Mouse (Mus musculus) hindbrain, embryonic 13.5 days (tissue): ENCODE results near the gene Col1a1. TPM values are rescaled to one million over a fixed set of nuclear protein-coding genes. Genes with fewer than 3 reads are reported as not detected.

Source experiments
- ATAC-seq: fragments of 200-750 bp; cut with Nextera tagmentation; 2 replicates; pipeline ENCODE4 v1.8.0; 2017; ENCODE audit warnings: moderate TSS enrichment; ENCODE audit not compliant: low FRiP score
- H3K27ac ChIP-seq: fragments of 300-500 bp; sonication (generic); 2 replicates; pipeline ENCODE4 v1.5.1; 2015; ENCODE audit warnings: inconsistent platforms, mild to moderate bottlenecking, moderate library complexity
- H3K27me3 ChIP-seq: fragments of 300-500 bp; sonication (generic); 2 replicates; pipeline ENCODE4 v1.6.1; 2015; ENCODE audit warnings: mild to moderate bottlenecking, inconsistent platforms
- H3K36me3 ChIP-seq: fragments of 300-500 bp; sonication (generic); 2 replicates; pipeline ENCODE4 v1.6.1; 2015; ENCODE audit warnings: mild to moderate bottlenecking, inconsistent platforms
- H3K4me1 ChIP-seq: fragments of 300-500 bp; sonication (generic); replicated peaks from 2 replicates; pipeline ENCODE4 v1.6.1; 2015; ENCODE audit warnings: inconsistent platforms
- H3K4me2 ChIP-seq: fragments of 300-500 bp; sonication (generic); 2 replicates; pipeline ENCODE4 v1.6.1; 2015; ENCODE audit warnings: inconsistent platforms, mild to moderate bottlenecking, moderate library complexity
- H3K4me3 ChIP-seq: fragments of 300-500 bp; sonication (generic); 2 replicates; pipeline ENCODE4 v1.5.1; 2015; ENCODE audit warnings: mild to moderate bottlenecking, inconsistent platforms
- H3K9ac ChIP-seq: fragments of 300-500 bp; sonication (generic); 2 replicates; pipeline ENCODE4 v1.6.1; 2015; ENCODE audit warnings: mild to moderate bottlenecking, inconsistent platforms
- H3K9me3 ChIP-seq: fragments of 300-500 bp; sonication (generic); 2 replicates; pipeline ENCODE4 v1.6.1; 2016; ENCODE audit warnings: inconsistent platforms
- WGBS: fragments of 180-500 bp; shearing (Covaris S2); methylation state at CpG from one replicate; pipeline ENCODE4 v1.1.7; 2015; 5-methylcytosine and 5-hydroxymethylcytosine counted together
- polyA plus RNA-seq: library from polyadenylated mRNA; unstranded; fragments of >200 nt; fragmentation: Nextera tagmentation; extraction: Ambion mirVana; gene quantifications from 2 replicates; pipeline ENCODE4 v1.2.1, GENCODE M21; 2015

Col1a1 gene
- polyA plus RNA-seq, 1 experiment from 2014 or later = 128 TPM

DNA sequence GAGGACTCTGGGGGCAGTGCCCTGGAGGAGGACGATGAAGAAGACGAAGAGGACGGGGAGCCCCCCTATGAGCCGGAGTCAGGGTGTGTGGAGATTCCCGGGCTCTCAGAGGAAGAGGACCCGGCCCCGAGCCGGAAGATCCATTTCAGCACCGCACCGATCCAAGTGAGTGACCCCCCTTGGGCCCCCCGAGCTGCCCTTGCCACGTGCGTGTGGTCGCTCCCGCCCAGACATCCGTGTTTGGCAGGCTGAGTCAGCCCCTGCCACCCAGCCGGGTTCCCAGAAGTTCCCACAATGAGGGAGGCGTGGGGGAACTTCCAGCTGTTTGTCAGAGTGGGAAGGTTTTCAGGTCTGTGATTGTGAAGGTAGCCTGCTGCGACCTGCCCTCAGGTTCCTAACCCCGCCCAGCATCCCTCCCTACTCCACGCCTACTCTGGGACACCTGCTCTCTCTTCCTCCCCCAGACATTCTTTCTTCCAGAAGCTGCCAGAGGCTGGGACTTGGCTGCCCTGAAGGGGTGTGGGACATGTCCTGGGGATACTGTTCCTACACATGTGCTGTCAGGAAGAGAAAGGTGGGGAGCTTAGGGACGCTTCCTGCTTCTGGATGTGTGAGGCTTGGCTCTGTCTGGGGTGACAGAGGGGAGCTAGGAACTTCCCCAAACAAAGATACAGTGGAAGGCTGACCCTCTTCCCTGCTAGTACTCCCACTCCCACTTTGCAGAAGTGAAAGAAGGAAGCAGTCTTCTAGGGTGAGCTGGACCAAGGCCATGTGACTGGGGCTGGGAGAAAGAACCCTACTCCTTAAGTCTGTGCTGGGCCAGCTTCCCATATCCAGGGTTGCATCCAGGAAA, 57.0 kb downstream of the Col1a1 start:
- Histone ChIP-seq H3K4me2 (peak overlapping the region; percentile 100), H3K9ac (peak overlapping the region; percentile 99), H3K4me3 (peak overlapping the region; percentile 97), H3K27me3 (no peaks in the 10 kb centered on the region), H3K36me3 (peaks cover 21% of the 10 kb centered on the region), H3K27ac (peak overlapping the region; percentile 97), H3K9me3 (no peaks in the 10 kb centered on the region), H3K4me1 (peaks cover 84% of the 10 kb centered on the region)
- 1% methylated on average over 21 of the region's 22 CpGs for WGBS
- no peak for ATAC-seq

DNA sequence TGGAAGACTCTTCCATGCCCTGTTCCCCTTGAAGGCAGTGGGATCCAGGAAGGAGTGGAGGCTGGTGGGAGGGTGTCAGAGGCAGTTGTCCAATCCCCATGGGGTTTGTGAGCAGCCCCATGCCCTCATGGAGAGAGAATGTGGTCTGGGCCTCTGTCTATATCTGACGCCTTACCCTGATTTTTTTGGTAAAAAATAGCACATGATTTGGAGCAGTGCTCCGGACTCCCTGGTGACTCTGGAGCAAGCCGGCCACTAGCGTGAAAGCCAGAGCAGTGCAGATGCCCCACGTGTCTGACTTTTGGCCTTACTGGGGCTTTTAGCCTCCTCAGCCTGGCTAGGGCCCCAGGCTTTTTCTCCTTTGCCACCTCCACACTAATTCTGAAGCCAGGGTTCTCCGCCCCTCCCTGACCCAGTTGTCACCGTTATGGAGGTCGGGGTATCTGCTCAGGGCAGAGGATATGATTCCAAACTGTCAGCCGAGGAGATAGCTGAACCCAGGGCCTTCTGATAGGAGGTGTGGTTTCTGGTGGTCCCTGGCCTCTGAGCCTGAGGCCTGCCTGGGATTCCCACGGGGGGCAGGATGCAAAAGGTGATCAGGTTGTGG, 58.3 kb downstream of the Col1a1 start:
- Histone ChIP-seq H3K4me3 (peak overlapping the region; percentile 97), H3K27me3 (no peaks in the 10 kb centered on the region), H3K36me3 (peaks cover 34% of the 10 kb centered on the region), H3K9ac (peak overlapping the region; percentile 99), H3K27ac (no peak overlapping the region), H3K4me1 (peaks cover 82% of the 10 kb centered on the region), H3K4me2 (peak overlapping the region; percentile 100), H3K9me3 (no peaks in the 10 kb centered on the region)
- ATAC-seq = no peak
- WGBS = 42% methylated on average over 10 of the region's 10 CpGs

DNA sequence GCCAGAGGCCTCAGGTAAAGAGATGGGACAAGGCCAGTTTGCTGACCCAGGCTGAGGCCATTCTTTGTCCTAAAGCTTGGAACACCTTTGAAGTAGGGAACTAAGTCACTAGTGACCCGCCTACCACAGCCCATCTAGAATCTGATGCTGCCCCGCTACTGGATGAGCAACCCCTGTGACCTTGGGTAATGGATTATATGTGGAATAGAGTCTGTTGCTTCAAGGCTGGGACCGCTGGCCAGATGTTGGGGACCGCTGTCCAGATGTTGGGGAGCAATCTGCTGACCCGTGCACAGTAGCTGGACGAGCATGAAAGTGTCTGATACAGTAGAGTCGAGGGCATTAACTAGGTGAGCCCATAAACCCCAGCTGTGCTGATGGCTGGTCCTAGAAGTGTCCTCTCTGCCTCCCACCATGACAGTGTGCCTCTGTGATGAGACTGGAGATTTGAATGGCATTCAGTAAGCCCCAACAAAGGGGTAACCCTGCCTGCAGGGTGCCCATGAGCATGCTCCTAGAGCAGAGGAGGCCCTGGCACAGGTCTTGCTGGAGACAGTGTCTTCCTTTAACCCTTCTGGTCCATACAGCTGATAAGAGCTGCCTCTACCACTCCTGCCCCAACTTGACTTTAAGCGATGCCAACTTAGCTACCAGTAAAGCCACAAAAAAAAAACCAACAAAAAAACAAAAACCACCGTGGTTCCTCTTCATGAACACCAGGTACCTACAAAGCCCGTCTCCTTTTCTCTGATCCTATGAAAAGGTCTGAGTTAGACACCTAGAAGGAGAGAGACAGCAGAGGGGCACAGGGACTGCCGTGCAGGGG, 59.1 kb downstream of the Col1a1 start:
- Histone ChIP-seq H3K27ac (peak overlapping the region; percentile 12; the same call in 1 of the 2 replicates), H3K9me3 (no peaks in the 10 kb centered on the region), H3K9ac (peak overlapping the region; percentile 99), H3K4me3 (peak overlapping the region; percentile 97), H3K4me2 (peak overlapping the region; percentile 100), H3K27me3 (no peaks in the 10 kb centered on the region), H3K36me3 (peaks cover 43% of the 10 kb centered on the region), H3K4me1 (peaks cover 85% of the 10 kb centered on the region)
- no peak for ATAC-seq
- 82% methylated on average over 11 of the region's 11 CpGs for WGBS

DNA sequence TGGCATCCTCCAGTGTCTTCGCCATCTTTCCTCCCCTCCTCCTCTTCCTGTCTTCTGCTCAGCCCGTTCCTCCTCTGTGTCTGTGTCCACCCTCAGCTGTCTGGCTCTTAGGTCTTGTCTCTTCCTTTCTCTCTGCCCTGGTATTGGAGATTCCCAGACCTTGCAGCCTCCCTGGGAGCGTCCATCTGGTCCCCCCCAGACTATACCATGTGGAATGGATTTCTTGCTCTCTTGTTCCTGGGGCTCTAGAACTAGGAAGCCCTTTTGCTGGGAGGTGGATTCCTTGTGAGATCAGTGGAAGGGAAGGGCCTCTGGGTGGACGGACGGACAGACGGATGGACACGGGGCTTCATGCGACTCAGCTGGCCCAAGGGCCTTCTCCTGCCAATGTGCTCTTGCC, 60.1 kb downstream of the Col1a1 start:
- no peaks in the 10 kb centered on the region for H3K27me3 ChIP-seq
- peak overlapping the region; percentile 100 for H3K4me2 ChIP-seq
- H3K4me1 ChIP-seq = peaks cover 89% of the 10 kb centered on the region
- peak overlapping the region; percentile 99 for H3K9ac ChIP-seq
- H3K4me3 ChIP-seq = peak overlapping the region; percentile 97
- peaks cover 51% of the 10 kb centered on the region for H3K36me3 ChIP-seq
- no peaks in the 10 kb centered on the region for H3K9me3 ChIP-seq
- WGBS = 88% methylated on average over 8 of the region's 8 CpGs
- ATAC-seq = no peak
- no peak overlapping the region for H3K27ac ChIP-seq

DNA sequence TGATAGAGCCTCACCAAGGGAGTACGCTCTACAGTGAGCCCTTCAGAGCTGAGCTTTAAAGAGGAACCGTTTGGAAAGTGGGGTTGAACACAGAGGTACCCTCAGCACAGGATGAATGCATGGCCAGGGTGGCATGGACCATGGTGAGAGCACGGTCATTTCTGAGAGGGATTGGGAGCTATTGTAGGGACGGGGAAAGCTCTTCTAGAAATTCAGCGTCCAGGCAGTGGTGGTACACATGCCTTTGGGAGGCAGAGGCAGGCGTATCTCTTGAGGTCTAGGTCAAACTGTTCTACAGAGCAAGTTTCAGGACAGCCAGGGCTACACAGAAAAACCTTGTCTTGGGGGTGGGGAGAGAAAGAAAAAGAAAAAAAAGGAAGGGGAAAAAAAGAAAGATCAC, 61.0 kb downstream of the Col1a1 start:
- H3K36me3 ChIP-seq = peaks cover 59% of the 10 kb centered on the region
- no peak overlapping the region for H3K9ac ChIP-seq

DNA sequence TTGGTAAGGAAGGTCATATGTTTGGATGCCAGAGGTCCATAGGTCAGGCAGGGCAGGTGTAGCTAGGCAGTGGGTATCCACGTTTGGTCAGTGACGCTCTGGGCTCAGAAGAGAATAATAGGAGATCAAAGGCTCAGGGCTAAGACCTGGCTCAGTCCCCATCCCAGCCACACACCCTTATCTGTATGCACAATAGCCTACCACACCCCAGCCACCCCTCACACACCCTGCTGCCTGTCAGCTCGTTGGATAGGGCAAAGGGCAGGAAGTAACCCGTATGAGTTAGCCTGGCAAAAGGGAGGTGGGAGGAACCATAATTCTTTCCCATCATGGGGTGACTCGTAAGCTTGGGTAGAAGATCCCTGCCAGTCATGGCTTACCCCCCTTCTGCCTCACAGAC, 61.6 kb downstream of the Col1a1 start:
- WGBS = 58% methylated on average over 5 of the region's 5 CpGs
- Histone ChIP-seq H3K9ac (no peak overlapping the region), H3K27ac (peak overlapping the region; percentile 62)

More for the DNA sequence above, 61.0 kb downstream of the Col1a1 start:
- 94% methylated on average over 6 of the region's 6 CpGs for WGBS
- no peak for ATAC-seq
- H3K27ac ChIP-seq = no peak overlapping the region
- no peak overlapping the region for H3K4me2 ChIP-seq
- no peaks in the 10 kb centered on the region for H3K27me3 ChIP-seq
- no peak overlapping the region for H3K4me3 ChIP-seq
- H3K4me1 ChIP-seq = peaks cover 93% of the 10 kb centered on the region
- no peaks in the 10 kb centered on the region for H3K9me3 ChIP-seq

DNA sequence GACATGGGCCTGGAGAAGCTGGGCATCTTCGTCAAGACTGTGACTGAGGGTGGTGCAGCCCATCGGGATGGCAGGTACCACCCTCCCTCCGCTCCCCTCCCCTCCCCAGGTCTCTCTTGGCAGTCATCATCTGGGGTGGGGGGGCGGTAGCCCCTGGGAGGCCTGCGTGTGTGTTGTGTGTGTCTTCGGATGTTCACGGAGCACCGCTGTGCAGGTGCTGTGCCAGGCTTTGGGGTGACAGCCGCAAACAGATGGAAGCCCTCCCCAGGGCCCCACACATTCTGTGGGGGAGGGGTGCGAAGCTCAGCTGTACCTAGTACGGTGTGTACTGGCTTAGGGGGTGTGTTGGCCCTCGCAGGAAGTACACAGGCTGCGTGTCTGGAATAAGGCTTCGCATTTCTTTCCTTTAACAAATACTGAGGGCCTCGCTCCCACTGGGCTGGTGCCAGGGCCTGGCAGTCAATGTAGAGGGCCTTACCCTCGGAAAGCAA, 62.1 kb downstream of the Col1a1 start:
- ATAC-seq = no peak
- Histone ChIP-seq H3K9me3 (no peaks in the 10 kb centered on the region), H3K36me3 (peaks cover 70% of the 10 kb centered on the region), H3K9ac (no peak overlapping the region), H3K27ac (peak overlapping the region; percentile 62), H3K27me3 (no peaks in the 10 kb centered on the region), H3K4me2 (peak overlapping the region; percentile 26; the same call in 1 of the 2 replicates), H3K4me1 (peaks cover 82% of the 10 kb centered on the region), H3K4me3 (no peak overlapping the region)
- WGBS = 72% methylated on average over 16 of the region's 16 CpGs

More for the DNA sequence above, 61.6 kb downstream of the Col1a1 start:
- ATAC-seq = no peak
- H3K27me3 ChIP-seq = no peaks in the 10 kb centered on the region
- H3K4me1 ChIP-seq = peaks cover 87% of the 10 kb centered on the region
- no peak overlapping the region for H3K4me3 ChIP-seq
- H3K36me3 ChIP-seq = peaks cover 65% of the 10 kb centered on the region
- no peaks in the 10 kb centered on the region for H3K9me3 ChIP-seq
- H3K4me2 ChIP-seq = no peak overlapping the region

DNA sequence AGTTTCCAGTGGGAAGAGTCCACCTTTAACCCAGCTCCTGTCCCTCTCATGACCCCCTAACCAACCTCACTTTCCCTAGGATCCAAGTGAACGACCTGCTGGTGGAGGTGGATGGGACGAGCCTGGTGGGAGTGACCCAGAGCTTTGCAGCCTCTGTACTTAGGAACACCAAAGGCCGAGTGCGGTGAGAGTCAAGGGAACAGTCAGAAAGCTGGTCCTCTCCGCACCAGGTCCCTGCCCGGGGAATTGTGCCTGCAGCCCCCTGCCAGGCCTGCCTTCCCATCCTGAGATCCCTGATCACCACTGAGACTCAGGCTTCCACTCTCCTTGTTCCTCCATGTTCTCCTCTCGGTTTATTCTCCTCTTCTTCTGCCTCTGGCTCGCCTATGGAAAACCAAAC, 64.1 kb downstream of the Col1a1 start:
- Histone ChIP-seq H3K36me3 (peaks cover 90% of the 10 kb centered on the region), H3K9ac (peak overlapping the region; percentile 49), H3K4me2 (no peak overlapping the region), H3K27ac (peak overlapping the region; percentile 88), H3K9me3 (no peaks in the 10 kb centered on the region), H3K4me1 (peaks cover 65% of the 10 kb centered on the region), H3K27me3 (no peaks in the 10 kb centered on the region), H3K4me3 (no peak overlapping the region)
- no peak for ATAC-seq
- 84% methylated on average over 8 of the region's 8 CpGs for WGBS

DNA sequence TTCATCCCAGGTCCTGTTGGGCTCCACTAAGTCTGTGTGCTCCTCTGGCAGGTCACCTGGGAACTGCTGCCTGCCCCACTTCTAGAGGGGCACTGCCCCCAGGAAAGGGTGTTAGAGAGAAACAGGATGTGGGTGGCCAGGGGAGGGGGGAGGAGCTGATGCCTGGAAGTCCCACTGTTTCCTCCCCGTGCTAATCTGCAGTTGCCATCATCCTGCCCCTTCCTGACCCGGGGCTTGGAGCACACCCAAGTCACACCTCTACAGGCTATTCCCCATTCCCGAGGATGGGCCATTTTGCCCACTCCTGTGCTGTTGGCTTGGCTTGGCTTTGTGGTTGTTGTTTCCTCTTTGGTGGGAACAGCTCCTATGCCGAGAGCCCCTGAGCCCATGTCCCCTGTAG, 64.5 kb downstream of the Col1a1 start:
- peaks cover 95% of the 10 kb centered on the region for H3K36me3 ChIP-seq
- peak overlapping the region; percentile 88 for H3K27ac ChIP-seq
- H3K4me1 ChIP-seq = peaks cover 64% of the 10 kb centered on the region
- H3K4me3 ChIP-seq = no peak overlapping the region
- H3K9me3 ChIP-seq = no peaks in the 10 kb centered on the region
- H3K9ac ChIP-seq = peak overlapping the region; percentile 49
- WGBS = 41% methylated on average over 4 of the region's 4 CpGs
- H3K4me2 ChIP-seq = peak overlapping the region; percentile 22
- H3K27me3 ChIP-seq = no peaks in the 10 kb centered on the region
- ATAC-seq = peak; percentile 5; the same call in 1 of the 2 replicates

DNA sequence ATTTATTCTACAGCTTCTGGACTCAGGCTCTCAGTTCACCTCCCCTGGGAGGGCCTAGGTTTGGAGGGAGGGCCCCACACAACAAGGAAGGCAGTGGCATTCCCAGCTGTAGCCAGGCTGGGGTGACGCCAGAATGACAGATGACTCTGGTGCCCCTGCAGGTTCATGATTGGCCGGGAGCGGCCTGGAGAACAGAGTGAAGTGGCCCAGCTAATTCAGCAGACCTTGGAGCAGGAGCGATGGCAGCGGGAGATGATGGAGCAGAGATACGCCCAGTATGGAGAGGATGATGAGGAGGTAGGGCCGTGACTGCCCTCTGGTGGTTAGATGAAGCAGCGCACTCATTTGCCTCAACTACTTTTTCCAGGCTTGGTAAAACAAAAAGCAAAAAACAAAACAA, 65.0 kb downstream of the Col1a1 start:
- ATAC-seq = peak; percentile 30; the same call in 1 of the 2 replicates
- Histone ChIP-seq H3K27me3 (no peaks in the 10 kb centered on the region), H3K27ac (peak overlapping the region; percentile 88), H3K36me3 (peaks cover 98% of the 10 kb centered on the region), H3K9me3 (no peaks in the 10 kb centered on the region), H3K4me3 (no peak overlapping the region), H3K4me2 (peak overlapping the region; percentile 22), H3K9ac (peak overlapping the region; percentile 49), H3K4me1 (peaks cover 64% of the 10 kb centered on the region)
- 2% methylated on average over 8 of the region's 8 CpGs for WGBS

DNA sequence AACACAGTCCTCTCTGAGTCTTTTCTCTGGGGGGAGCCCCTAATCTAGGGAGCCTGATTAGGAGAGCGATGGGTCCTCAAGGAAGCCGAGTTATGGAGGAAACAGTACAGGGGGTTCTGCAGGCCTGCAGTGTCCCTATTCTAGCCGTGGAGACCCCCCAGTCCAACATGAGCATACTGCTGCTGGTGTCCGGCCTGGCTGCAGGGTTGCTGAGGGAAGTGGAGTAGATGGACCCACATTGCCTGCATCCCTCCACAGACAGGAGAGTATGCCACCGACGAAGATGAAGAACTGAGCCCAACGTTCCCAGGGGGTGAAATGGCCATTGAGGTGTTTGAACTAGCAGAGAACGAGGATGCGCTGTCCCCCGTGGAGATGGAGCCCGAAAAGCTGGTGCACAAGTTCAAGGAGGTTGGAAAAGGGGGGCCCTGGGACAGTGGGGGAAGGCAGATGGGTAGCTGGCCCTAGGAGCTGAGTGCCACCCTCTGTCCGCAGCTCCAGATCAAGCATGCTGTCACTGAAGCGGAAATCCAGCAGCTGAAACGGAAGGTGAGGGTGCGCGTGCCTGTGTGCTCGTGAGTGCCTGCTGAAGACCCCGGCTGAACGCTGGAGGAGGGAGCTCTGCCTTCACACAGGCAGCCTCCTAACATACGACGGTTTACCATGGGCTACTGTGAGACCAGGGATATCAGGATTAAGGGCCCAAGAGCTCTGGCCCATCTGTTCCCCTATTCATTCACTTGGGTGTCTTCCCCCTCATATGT, 65.7 kb downstream of the Col1a1 start:
- no peak for ATAC-seq
- H3K4me2 ChIP-seq = no peak overlapping the region
- 83% methylated on average over 21 of the region's 21 CpGs for WGBS
- peaks cover 92% of the 10 kb centered on the region for H3K36me3 ChIP-seq
- H3K27me3 ChIP-seq = no peaks in the 10 kb centered on the region
- H3K27ac ChIP-seq = peak overlapping the region; percentile 30; the same call in 1 of the 2 replicates
- H3K4me1 ChIP-seq = peaks cover 62% of the 10 kb centered on the region
- no peaks in the 10 kb centered on the region for H3K9me3 ChIP-seq
- H3K4me3 ChIP-seq = no peak overlapping the region
- H3K9ac ChIP-seq = no peak overlapping the region; the same call in none of the 2 replicates
